Mouse (Mus musculus): ENCODE results near the gene Timd2.

- TF ChIP-seq CTCF (IDR thresholded peaks at IDR 0.05; ENCODE audit: control insufficient read depth, insufficient read depth, low read length) = no peak
- no peak for TF ChIP-seq POLR2A (IDR thresholded peaks at IDR 0.05; ENCODE audit: borderline replicate concordance, control insufficient read depth, low read depth, low read length)
Observed at GRCm38 (mm10) chr11:46754669-46755068, 47.8 kb upstream of the Timd2 start.
